Mouse (Mus musculus) hindbrain, embryonic 13.5 days (tissue): ENCODE data around the gene Bclaf1. TPM values are rescaled to one million over a fixed set of nuclear protein-coding genes. Genes with fewer than 3 reads are reported as not detected.

Source experiments
- ATAC-seq: fragments of 200-750 bp; cut with Nextera tagmentation; 2 replicates; pipeline ENCODE4 v1.8.0; 2017; ENCODE audit warnings: moderate TSS enrichment; ENCODE audit not compliant: low FRiP score
- H3K27ac ChIP-seq: fragments of 300-500 bp; sonication (generic); 2 replicates; pipeline ENCODE4 v1.5.1; 2015; ENCODE audit warnings: inconsistent platforms, mild to moderate bottlenecking, moderate library complexity
- H3K27me3 ChIP-seq: fragments of 300-500 bp; sonication (generic); 2 replicates; pipeline ENCODE4 v1.6.1; 2015; ENCODE audit warnings: mild to moderate bottlenecking, inconsistent platforms
- H3K36me3 ChIP-seq: fragments of 300-500 bp; sonication (generic); 2 replicates; pipeline ENCODE4 v1.6.1; 2015; ENCODE audit warnings: mild to moderate bottlenecking, inconsistent platforms
- H3K4me1 ChIP-seq: fragments of 300-500 bp; sonication (generic); replicated peaks from 2 replicates; pipeline ENCODE4 v1.6.1; 2015; ENCODE audit warnings: inconsistent platforms
- H3K4me2 ChIP-seq: fragments of 300-500 bp; sonication (generic); 2 replicates; pipeline ENCODE4 v1.6.1; 2015; ENCODE audit warnings: inconsistent platforms, mild to moderate bottlenecking, moderate library complexity
- H3K4me3 ChIP-seq: fragments of 300-500 bp; sonication (generic); 2 replicates; pipeline ENCODE4 v1.5.1; 2015; ENCODE audit warnings: mild to moderate bottlenecking, inconsistent platforms
- H3K9ac ChIP-seq: fragments of 300-500 bp; sonication (generic); 2 replicates; pipeline ENCODE4 v1.6.1; 2015; ENCODE audit warnings: mild to moderate bottlenecking, inconsistent platforms
- H3K9me3 ChIP-seq: fragments of 300-500 bp; sonication (generic); 2 replicates; pipeline ENCODE4 v1.6.1; 2016; ENCODE audit warnings: inconsistent platforms
- WGBS: fragments of 180-500 bp; shearing (Covaris S2); methylation state at CpG from one replicate; pipeline ENCODE4 v1.1.7; 2015; 5-methylcytosine and 5-hydroxymethylcytosine counted together
- polyA plus RNA-seq: library from polyadenylated mRNA; unstranded; fragments of >200 nt; fragmentation: Nextera tagmentation; extraction: Ambion mirVana; gene quantifications from 2 replicates; pipeline ENCODE4 v1.2.1, GENCODE M21; 2015

Bclaf1 gene
- polyA plus RNA-seq, 1 experiment from 2014 or later = 127 TPM

DNA sequence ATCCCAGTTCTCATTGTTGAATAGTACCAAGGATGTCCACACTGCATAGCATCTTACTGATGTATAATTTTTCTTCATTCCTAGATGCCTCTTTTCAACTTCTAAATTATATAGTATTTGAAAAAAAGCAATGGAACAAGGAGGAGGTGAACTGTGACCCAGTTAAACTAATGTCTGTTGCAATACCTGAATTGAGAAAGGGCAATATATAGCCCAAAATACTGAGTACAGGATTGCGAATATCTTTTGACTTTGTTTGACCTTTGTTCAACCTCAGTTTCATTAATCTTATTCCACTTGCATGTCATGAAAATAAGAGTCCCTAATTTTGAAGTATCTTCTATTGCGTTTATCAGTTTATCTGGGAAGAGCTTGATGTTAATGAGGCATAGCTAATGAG is 19.0 kb downstream of the Bclaf1 start:
- no peak for ATAC-seq
- Histone ChIP-seq H3K4me3 (no peak overlapping the region), H3K4me2 (no peak overlapping the region), H3K27me3 (no peaks in the 10 kb centered on the region), H3K9me3 (no peaks in the 10 kb centered on the region), H3K27ac (no peak overlapping the region), H3K9ac (no peak overlapping the region), H3K36me3 (peaks cover 62% of the 10 kb centered on the region), H3K4me1 (no peaks in the 10 kb centered on the region)
- 83% methylated on average over 2 of the region's 2 CpGs for WGBS

DNA sequence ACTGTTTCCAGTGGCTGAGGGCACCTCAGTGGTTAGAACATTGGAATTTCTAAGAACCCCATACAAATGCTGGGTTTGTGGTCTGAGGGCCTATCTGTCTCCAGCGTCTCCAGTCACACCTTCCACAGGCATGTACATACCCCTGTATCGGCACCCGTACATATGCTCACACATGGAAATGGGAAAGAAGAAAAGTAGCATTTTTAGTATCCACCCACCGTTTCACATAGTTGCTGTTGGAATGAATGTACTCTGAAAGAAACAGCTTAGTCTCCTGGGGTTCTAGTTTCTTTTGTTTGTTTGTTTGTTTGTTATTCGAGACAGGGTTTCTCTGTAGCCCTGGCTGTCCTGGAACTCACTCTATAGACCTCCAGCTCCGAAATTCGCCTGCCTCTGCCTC is 25.6 kb downstream of the Bclaf1 start:
- Histone ChIP-seq H3K27ac (no peak overlapping the region), H3K27me3 (no peaks in the 10 kb centered on the region), H3K36me3 (peaks cover 66% of the 10 kb centered on the region), H3K9me3 (no peaks in the 10 kb centered on the region), H3K9ac (no peak overlapping the region), H3K4me1 (no peaks in the 10 kb centered on the region), H3K4me2 (no peak overlapping the region), H3K4me3 (no peak overlapping the region)
- WGBS = 89% methylated on average over 7 of the region's 7 CpGs
- ATAC-seq = no peak

DNA sequence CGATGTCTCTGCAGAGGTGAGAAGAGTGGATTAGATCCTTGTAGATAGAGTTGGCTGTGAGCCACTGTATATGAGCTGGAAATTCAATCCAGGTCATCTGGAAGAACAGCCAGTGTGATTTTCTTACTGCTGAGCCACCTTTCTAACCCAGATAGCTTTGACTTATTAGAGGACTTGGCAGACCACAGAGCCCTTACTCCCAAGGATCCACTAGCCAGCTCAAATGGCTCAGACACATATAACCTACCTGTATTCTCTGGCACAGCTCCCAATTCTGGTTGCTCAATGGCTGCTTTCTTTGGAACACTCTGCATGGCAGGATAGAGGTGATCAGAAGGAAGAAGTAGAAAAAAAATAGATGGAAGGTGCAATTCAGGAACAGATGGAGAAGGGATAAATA is 33.5 kb downstream of the Bclaf1 start:
- no peak overlapping the region for H3K4me3 ChIP-seq
- no peaks in the 10 kb centered on the region for H3K9me3 ChIP-seq
- no peaks in the 10 kb centered on the region for H3K27me3 ChIP-seq
- no peak overlapping the region for H3K27ac ChIP-seq
- H3K9ac ChIP-seq = no peak overlapping the region
- WGBS = 77% methylated on average over 1 of the region's 1 CpGs
- no peak for ATAC-seq
- H3K4me2 ChIP-seq = no peak overlapping the region
- H3K36me3 ChIP-seq = peaks cover 40% of the 10 kb centered on the region
- H3K4me1 ChIP-seq = peaks cover 11% of the 10 kb centered on the region

DNA sequence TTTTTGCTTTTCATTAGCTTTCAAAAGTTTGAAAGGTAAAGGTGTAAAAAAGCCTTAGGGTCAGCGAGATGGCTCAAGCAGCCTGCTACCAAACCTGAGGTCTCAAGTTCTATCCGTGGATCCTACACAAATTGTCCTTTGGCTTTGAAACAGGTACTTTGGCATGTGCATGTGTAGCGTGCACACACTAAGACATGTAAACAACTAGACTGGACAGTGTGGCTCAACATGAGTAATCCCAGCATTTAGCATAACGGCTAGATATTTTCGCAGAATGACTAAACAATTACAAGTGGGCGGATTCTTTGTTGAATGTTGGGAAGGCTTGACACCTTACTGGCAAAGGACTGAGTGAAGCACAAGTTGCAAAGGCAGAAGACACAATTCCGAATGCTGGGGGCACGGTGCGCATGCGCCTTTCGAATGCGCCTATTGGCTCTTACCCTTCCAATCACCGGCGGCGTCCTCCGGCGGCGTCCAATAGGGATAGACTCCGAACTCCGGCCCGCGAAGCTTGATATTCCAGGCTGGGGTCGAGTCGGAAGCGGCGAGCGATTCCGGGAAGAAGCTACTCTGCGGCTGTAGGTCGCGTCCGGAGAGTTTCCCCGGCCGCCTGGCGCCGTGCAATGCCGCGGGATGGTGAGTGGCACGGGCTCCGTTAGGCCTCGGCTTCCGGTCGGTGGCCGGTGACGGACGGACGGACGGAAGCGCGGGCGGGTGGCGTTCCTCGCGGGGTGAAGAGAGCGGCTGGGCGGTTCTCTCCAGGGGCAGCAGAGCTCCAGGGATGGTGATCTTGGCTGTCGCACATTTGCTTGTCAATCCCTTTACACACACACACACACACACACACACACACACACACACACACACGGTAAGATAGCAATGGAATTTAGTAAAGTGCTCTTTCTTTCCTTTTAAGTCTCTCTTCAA is 35.3 kb downstream of the Bclaf1 start, which contains the start of gene Mtfr2:
Mtfr2 (plus strand) TSS at position 486 of the 930 bp plus-strand sequence.
- no peaks in the 10 kb centered on the region for H3K27me3 ChIP-seq
- peak; percentile 96 for ATAC-seq
- peak within 1 kb of the TSS; percentile 46; the same call in 1 of the 2 replicates for H3K9ac ChIP-seq
- H3K4me1 ChIP-seq = peaks cover 11% of the 10 kb centered on the region
- H3K9me3 ChIP-seq = no peaks in the 10 kb centered on the region
- peak within 1 kb of the TSS; percentile 51 for H3K4me3 ChIP-seq
- no peak within 1 kb of the TSS for H3K27ac ChIP-seq
- H3K36me3 ChIP-seq = peaks cover 33% of the 10 kb centered on the region
- 2% methylated on average over 58 of the region's 58 CpGs for WGBS
- H3K4me2 ChIP-seq = peak within 1 kb of the TSS; percentile 94

DNA sequence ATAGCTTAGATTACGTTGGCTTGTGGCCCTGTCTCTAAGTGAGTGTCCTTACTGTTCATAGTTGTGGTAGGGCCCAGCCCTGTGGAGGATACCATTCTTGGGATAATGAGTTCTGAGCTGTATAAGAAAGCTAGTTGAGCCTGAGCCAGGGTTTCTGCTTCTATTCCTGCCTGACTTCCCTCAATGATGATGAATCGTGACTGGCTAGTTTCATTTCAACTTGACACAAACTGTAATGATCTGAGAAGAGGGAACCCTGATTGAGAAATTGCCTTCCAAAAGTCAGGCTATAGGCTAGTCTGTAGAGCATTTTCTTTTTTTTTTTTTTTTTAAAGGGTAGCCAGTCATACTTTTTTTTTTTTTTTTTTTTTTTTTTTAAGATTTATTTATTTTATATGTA is 36.6 kb downstream of the Bclaf1 start:
- Histone ChIP-seq H3K4me2 (no peak overlapping the region), H3K27ac (no peak overlapping the region), H3K4me3 (no peak overlapping the region), H3K36me3 (peaks cover 19% of the 10 kb centered on the region), H3K9me3 (no peaks in the 10 kb centered on the region), H3K27me3 (no peaks in the 10 kb centered on the region), H3K4me1 (peaks cover 11% of the 10 kb centered on the region), H3K9ac (no peak overlapping the region)
- 96% methylated on average over 2 of the region's 2 CpGs for WGBS
- ATAC-seq = no peak

DNA sequence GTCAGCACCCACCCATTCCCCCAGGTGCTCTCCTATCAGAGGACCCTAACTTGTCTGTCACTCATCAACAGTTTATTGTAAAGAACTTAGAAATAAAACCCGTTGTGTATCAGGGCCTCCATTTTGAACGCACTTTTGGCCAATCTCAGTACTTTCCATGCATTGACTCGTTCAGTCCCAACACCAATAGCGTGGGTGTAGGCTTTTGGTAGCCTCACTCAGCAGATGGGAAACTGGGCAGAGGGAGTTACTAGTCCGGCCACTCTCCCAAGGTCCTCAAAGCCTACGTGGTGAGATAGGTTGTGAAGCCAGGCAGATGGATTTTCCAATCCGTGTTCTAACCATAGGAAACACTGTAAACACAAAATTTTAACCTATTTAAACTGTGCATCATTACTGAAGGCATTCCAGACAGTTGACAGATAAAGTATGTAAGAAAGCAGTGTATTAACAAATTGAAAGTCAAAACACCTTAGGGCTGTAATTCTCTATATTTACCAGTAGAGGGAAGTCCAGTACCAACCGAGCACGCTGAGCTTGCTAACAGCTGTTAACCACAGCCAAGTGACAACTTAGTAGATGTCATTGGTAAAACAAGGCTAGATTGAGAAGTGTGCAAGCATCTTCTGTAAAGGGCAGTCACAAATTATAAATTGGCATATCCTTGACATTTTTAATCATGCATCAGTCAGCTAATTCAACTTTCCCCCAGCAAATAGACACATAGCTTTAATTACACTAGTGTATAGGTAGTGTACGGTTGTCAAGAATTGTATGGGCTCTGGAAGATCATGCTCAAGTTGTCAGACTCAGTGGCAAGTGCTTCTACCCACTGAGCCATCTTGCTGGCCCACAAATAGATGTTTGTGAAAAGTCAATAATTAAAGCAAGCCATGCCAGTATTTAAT is 49.5 kb downstream of the Bclaf1 start:
- Histone ChIP-seq H3K9ac (no peak overlapping the region; the same call in 1 of the 2 replicates), H3K27me3 (no peaks in the 10 kb centered on the region), H3K27ac (no peak overlapping the region), H3K4me1 (no peaks in the 10 kb centered on the region), H3K9me3 (no peaks in the 10 kb centered on the region), H3K36me3 (no peaks in the 10 kb centered on the region), H3K4me3 (no peak overlapping the region), H3K4me2 (no peak overlapping the region)
- 63% methylated on average over 10 of the region's 10 CpGs for WGBS
- peak; percentile 85 for ATAC-seq

DNA sequence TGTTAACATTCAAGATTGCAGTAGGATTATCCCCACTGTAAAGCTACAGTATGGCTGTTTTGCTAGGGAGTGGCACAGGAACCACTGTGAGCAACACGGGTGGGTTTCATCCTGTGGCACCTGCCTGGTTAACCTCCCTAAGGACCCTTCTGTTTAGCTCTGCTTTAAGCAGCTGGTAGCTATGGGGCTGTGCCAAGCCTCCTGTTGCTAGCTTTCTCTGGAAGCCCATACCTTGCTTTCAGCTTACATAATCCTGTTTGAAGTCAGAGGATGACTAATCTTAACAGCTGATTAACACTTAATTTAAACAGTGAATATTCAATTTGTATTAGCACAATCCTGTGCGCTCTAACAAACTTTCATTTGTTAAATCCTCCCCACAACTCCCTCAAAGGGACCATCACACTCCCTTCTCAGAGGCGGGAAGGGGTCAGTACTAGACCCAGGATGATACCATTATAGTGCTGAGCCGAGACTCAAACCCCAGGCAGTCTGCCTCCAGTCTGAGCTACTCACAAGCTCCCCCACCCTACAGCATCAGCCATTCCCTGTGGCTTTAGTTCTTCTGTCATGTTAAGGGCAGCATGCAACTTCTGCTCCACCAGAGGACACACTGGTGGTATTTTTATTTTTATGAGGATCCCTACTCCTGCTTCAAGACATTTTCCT is 50.3 kb downstream of the Bclaf1 start:
- Histone ChIP-seq H3K27ac (no peak overlapping the region), H3K4me3 (no peak overlapping the region), H3K27me3 (no peaks in the 10 kb centered on the region), H3K36me3 (no peaks in the 10 kb centered on the region), H3K4me1 (no peaks in the 10 kb centered on the region), H3K9me3 (0 out of 2 replicates have a peak, but pooled peaks cover 7% of the 10 kb centered on the region), H3K4me2 (no peak overlapping the region), H3K9ac (no peak overlapping the region)
- WGBS = 80% methylated on average over 4 of the region's 4 CpGs
- peak; percentile 64 for ATAC-seq

DNA sequence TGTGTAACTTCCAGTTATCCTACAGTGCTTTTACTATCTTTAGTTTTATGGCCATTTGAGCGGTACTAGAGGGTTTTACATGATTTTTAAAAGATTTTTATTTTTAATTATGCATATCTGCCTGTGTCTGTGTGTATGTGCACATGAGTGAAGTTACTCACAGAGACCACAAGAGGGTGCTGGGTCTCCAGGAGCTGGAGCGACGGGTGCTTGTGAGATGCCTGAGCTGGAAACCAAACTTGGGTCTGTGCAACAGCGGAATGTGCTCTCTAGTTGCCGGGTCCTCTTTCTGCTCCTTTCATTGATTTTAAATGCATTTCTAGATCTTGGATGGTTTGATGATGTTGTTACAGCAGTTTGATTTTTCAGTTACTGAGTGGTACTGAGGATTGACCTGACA is 59.8 kb downstream of the Bclaf1 start:
- WGBS = 94% methylated on average over 5 of the region's 5 CpGs
- Histone ChIP-seq H3K4me1 (no peaks in the 10 kb centered on the region), H3K27me3 (no peaks in the 10 kb centered on the region), H3K27ac (no peak overlapping the region), H3K36me3 (no peaks in the 10 kb centered on the region), H3K4me3 (no peak overlapping the region), H3K9me3 (0 out of 2 replicates have a peak, but pooled peaks cover 8% of the 10 kb centered on the region), H3K4me2 (no peak overlapping the region), H3K9ac (no peak overlapping the region)
- ATAC-seq = no peak

DNA sequence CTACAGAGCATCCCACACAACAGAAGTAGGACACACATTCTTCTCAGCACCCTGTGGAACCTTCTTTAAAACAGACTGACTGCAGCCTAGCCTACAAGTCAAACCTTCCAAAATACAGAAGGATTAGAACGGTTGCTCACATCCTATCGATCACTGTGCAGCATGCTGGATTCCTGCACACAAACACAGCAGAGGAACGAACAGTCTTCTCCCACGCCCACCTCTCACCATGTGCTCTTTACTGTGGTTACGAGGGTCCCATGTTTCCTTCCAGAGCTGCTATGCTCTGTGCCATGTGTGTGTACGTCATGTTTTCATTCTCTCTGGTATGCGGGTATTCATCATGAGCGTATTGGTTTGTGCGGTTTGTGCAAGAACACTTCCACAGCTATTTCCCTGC is 65.4 kb downstream of the Bclaf1 start:
- H3K36me3 ChIP-seq = no peaks in the 10 kb centered on the region
- H3K9me3 ChIP-seq = no peaks in the 10 kb centered on the region
- no peak overlapping the region for H3K27ac ChIP-seq
- H3K9ac ChIP-seq = no peak overlapping the region
- H3K4me1 ChIP-seq = peaks cover 4% of the 10 kb centered on the region
- H3K27me3 ChIP-seq = no peaks in the 10 kb centered on the region
- H3K4me2 ChIP-seq = no peak overlapping the region
- WGBS = 93% methylated on average over 9 of the region's 9 CpGs
- ATAC-seq = no peak
- H3K4me3 ChIP-seq = no peak overlapping the region

DNA sequence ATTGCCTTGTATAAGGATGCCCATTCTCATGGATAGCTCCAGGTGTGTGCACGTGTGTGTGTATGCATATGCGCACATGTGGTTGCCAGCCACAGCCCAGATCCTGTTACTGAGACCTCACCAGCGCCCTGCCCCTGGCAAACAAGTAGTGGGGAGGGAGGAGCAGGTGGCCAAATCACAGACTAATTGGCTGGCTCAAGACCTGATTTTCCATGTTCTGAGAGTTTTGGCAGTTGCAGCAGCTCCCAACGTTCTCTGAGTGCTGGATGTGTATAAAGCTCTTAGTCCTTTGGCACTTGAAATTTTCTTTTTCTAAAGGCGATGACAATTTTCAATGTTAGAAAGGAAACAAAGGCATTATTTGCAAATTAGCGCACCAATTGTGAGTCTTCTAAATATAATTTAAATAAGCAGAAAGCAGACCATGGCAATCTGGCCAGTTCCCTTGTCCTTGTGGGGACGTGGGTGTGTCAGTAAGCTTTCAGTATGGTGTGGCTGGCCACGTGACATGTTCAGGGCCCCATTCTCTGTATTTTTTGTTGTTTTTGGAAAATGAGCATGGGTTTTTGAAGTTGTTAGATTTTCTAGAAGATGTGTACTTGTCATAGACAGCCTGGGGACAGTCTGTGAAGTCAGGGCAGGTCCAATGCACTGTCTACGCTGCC is 66.9 kb downstream of the Bclaf1 start:
- Histone ChIP-seq H3K4me2 (no peak overlapping the region), H3K9ac (no peak overlapping the region), H3K4me3 (no peak overlapping the region), H3K27me3 (no peaks in the 10 kb centered on the region), H3K4me1 (peaks cover 11% of the 10 kb centered on the region), H3K27ac (no peak overlapping the region), H3K9me3 (no peaks in the 10 kb centered on the region), H3K36me3 (no peaks in the 10 kb centered on the region)
- 83% methylated on average over 9 of the region's 9 CpGs for WGBS
- ATAC-seq = no peak

DNA sequence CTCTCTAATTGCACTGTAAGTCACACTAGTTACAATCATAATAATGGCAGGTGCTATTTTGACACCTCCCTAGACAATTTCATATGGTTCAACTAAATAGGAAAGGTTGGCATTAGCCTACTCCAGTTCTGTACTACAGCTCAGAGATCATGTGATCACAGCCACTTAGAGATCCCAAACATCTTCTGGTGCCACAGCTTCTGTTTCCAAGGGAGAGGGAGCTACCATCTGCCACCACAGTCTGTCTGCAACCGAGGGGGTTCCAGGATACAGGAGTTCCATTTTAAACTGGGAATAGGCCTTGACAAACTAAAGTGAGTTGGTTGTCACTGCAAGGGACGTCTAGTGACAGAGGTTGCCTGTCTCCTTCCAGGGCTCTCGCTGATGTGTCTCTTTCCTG is 68.5 kb downstream of the Bclaf1 start:
- WGBS = 85% methylated on average over 3 of the region's 3 CpGs
- peaks cover 11% of the 10 kb centered on the region for H3K4me1 ChIP-seq
- H3K27me3 ChIP-seq = no peaks in the 10 kb centered on the region
- H3K4me2 ChIP-seq = no peak overlapping the region
- no peaks in the 10 kb centered on the region for H3K36me3 ChIP-seq
- H3K9ac ChIP-seq = no peak overlapping the region
- H3K27ac ChIP-seq = no peak overlapping the region
- H3K9me3 ChIP-seq = no peaks in the 10 kb centered on the region
- no peak overlapping the region for H3K4me3 ChIP-seq
- ATAC-seq = no peak
